Mouse (Mus musculus) hematopoietic stem cell, adult 5-6 weeks (primary cell): ENCODE measurements around the gene Ap5b1. TPM values are rescaled to one million over a fixed set of nuclear protein-coding genes. Genes with fewer than 3 reads are reported as not detected.

Source experiments
- ATAC-seq, 2 experiments: fragments of 125-278 bp in 1 of 2; replicated peaks in 1 of 2; 2 replicates each; pipeline ENCODE4 v1.8.0; 2016 to 2017; ENCODE audit warnings: inconsistent platforms in 2 of 2, mild to moderate bottlenecking in 2 of 2, moderate number of reproducible peaks in 2 of 2, low read depth in 1 of 2, moderate TSS enrichment in 1 of 2; ENCODE audit not compliant: low FRiP score in 2 of 2, poor library complexity in 2 of 2, severe bottlenecking in 2 of 2, insufficient read depth in 1 of 2, low TSS enrichment in 1 of 2
- total RNA-seq: library from RNA; stranded (forward); fragments of 172-1452, 232-1000 nt; gene quantifications from 2 replicates; pipeline ENCODE4 v1.2.3, GENCODE M21; 2017

Gene Ap5b1
- total RNA-seq, 1 experiment from 2014 or later, result 6.5 TPM

DNA sequence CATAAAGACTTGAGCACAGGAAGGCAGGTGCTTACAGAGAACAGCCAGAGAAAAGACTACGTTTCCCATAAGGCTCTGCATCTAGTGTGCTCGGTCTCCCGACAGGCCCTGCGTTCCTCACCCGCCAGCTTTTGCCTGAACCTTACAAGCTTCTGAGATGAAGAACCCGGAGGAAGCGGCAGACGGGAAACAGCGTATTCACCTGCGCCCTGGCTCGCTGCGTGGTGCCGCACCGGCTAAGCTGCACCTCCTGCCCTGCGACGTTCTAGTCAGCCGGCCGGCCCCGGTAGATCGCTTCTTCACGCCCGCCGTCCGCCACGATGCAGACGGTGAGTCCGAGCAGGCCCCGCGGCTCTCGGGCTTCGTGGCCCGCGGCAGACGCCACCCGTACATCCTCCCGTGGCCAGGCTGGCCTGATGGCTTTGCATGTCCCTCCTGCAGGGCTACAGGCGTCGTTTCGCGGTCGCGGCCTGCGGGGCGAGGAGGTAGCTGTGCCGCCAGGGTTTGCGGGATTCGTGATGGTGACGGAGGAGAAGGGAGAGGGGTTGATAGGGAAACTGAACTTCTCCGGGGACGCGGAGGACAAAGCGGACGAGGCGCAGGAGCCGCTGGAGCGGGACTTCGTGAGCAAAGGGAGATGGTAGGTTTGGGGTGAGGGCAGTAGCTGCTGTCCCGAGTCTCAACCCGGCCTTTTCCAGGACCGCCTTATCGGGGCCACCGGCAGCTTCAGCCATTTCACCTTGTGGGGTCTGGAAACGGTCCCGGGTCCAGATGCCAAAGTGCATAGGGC, 34.1 kb downstream of the Ap5b1 start, which contains the start of gene Rnaseh2c:
Gene Rnaseh2c (plus strand): TSS at position 122 of the 790 bp plus-strand sequence.
- peak; percentile 80 to 88 for ATAC-seq

DNA sequence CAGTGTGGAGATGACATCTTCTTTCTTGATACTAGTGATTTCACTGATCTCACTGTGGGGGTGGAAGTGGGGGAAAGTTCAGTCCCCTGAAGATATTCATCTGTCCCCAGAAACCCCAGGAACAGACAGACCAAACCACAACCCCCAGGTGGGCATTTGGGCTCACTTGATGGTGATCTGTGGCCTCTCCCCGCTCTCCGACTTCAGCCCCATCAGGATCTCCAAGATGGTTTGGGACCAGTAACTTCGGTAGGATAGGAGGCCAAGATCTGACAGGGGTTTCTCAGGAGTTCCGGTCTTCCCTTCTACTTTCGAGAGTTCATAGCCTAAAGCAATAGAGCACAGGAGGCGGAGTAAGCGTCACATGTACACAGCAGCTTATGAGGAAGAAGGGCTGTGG, 35.8 kb downstream of the Ap5b1 start:
- no peak for ATAC-seq

DNA sequence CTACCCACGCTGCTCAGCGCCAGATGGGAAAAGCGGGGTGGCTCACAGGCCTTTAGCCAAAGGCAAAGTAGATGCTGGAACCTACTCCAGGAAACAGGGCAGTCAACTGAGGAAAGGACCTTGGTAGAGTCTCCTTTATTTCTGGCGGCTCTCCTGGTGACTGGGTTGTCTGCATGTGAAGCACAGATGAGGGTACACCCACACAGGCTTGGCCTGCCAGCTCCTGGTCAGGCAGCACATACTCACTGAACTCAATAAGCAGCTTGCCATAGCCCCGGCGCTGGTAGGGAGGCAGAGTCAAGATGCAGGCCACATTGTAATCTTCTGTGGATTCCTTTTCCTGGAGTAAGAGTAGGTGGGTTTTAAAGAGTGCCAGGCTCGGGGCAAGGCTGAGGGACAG, 37.3 kb downstream of the Ap5b1 start:
- no peak for ATAC-seq

DNA sequence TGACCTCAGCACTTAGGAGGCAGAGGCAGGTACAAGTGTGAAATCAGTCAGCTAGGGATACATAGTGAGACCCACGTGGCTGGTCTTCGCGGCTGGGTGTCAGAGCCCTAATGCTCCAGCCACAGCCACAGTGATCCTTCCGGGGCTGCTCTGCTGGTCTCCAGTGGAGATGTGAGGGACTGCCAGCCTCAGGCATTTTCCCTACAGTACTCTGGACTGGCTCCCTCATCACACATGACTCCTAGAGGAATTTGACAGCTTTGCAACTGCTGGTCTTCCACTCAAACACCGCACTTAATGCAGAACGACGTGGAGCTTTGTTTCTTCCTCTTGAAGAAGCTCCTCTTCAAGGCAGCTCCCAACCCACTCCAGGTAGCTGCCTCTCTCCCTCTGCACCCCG, 38.4 kb downstream of the Ap5b1 start:
- ATAC-seq, result no peak

DNA sequence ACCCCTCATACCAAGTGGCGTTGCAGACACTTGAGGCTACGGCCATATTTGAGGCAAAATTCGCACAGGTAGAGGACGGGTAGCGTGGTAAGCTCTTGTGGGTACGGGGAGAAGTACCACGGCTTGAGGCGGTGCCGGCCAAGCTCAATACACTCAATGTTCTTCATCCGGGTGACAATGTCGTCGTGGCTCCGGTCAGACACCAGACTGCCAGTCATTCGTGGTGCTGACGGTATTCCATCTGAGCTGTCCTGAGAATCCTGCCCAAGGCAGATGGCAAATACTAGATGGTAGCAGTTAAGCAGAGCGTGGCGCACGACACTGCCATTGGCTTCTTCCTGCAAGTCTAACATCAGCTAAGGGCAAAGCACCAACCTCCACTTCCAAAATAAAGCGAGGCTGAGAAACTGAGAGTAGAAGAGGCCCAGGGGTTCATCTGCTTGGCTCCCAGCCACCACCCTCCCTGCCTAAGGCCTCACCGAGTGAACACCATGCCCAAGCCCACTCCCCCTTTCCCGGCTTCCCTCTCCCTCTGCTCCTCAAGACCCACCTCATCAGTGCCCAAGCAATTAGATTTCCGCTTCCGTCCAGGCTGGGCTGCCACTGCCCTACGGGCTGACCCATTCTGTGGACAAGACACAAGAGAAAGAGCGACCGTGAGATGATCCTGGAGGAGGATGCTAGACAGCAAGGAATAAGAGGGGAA, 40.0 kb downstream of the Ap5b1 start:
- ATAC-seq, result no peak

DNA sequence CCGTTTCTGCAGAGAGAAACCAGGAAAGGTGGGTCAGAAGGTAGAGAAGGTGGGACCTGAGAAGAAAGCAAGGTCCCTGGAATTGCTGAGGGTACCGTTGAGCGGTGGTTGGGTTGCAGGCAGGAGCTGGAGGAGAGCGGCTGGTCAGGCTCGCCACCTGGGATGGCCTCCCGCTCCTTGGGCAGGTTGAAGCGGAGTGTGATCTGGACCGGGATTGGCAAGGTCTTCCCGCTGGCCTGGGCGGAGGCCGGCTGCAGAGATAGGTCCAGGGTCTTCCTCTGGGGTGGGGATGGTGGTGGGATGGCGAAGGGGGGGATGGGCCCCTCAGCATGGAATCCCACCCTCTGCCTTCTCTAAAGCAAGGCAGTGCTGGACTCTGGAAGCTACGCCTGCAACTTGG, 40.9 kb downstream of the Ap5b1 start:
- no peak for ATAC-seq

DNA sequence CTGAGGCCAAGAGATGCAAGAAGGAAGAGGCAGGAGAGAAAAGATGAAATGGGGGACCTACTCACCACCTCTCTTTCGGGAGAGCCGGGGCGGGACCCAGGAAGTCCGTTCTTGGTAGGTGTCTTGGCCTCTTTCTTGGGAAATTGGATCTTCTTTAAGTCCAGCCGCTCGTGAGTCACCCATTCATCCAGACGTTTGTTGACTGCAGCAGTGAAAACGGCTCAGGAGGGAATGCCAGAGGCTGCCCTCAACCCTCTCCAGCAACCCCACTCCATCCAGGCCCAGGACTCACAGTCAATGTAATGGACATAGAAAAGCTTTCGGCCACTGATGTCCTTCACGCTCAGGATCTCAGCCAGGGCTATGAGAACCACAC, 41.3 kb downstream of the Ap5b1 start:
- ATAC-seq, result no peak

DNA sequence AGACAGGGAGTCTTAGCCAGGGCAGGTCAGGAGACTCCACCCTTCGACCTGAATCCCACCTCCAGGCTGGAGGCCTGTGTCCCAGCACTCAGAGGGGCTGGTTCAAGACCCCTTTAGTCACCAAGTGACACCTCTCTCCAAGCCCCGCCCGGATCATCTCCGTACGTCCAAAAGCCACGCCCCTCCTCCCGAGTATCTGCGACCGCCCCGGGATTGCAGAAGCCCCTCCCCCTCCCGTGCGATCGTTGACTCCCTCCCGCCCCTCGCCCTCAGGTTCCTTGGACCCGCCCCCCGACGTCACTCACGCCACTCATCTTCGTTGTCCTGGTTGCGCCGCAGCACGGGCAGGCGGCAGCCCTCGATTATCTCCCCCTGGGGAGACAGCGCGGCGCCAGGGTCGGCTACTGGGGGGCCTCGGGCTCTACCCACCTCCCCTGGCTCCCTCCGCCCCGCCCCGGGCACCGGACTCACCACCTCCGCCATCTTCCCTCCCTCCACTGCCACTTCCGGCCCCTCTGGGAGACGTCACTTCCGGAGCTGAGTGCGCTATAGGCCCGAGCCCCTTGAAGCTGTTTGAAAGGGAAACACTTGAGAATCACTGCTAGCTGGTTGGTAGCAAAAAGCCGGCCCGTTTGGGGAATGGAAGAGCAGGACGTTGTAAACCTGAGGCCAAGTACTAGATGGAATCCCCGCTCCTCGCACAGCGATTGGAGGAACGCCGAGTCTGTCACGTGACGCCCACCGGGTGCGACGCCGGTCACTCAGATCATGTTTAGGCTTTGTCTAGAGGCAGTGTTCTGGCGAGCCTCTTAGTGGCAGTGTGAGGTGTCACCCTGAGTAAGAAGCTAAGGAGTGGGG, 42.0 kb downstream of the Ap5b1 start, which contains the start of gene Kat5:
Gene Kat5 (minus strand): TSS at position 691 of the 858 bp plus-strand sequence.
- ATAC-seq, result peak; percentile 78 to 85

DNA sequence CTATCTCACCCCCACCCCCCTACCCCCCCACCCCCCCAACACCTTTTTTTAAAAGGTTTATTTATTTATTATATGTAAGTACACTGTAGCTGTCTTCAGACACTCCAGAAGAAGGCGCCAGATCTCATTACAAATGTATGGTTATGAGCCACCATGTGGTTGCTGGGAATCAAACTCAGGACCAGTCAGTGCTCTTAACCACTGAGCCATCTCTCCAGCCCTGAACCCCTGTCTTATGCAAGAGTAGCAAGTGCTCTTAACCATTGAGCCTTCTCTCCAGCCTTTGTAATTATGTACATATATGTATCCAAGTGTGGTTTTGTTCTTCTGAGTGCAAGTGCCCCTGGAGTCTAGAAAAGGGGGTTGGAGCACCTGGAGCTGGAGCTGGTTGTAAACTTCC, 44.1 kb downstream of the Ap5b1 start:
- no peak for ATAC-seq

DNA sequence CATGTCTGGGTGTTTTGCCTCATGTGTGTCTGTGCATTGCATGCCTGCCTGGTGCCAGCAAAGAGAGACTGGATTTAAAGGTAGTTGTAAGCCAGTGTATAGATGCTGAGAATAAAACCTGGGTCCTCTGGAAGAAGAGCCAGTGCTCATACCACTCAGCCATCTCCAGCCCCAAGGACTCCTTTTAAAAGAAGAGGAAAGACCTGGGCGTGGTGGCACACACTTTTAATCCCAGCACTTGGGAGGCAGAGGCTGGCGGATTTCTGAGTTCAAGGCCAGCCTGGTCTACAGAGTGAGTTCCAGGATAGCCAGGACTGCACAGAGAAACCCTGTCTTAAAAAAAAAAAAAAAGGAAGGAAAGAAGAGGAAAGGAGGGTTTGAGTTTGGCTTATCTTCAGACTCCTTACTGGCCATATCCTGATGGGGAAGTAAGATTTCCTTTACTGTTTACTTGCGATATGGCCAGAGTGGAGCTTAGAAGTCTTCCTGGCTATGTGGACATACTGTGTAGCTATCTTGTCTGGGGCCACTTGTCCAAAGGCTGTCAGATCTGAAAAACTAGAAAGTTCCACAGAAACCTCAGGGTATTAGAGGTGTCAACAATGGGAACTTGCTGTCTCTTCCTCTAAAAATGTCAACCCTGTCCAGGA, 45.1 kb downstream of the Ap5b1 start:
- 0 out of 4 replicates have a peak, but pooled peaks of 1 of the 2 experiments have one; percentile 9 for ATAC-seq

DNA sequence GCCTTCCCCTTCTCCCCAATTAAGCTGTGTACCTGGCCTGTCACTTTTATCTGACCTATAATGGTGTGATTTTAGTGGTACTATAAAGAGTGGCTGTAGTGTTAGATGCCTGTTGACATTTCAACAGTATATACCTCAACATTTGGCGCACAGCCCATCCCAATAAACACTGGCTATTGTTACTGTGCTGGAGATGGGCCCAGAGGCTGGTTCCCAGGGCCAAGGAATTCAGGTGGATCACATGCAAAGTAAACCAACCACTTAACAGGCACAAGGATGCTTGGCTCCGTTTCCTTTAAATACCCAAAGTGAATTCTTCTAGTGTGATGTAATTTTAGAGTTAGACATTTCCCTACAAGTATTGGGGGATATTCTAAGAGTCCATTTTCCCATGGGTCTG, 47.1 kb downstream of the Ap5b1 start:
- no peak for ATAC-seq

DNA sequence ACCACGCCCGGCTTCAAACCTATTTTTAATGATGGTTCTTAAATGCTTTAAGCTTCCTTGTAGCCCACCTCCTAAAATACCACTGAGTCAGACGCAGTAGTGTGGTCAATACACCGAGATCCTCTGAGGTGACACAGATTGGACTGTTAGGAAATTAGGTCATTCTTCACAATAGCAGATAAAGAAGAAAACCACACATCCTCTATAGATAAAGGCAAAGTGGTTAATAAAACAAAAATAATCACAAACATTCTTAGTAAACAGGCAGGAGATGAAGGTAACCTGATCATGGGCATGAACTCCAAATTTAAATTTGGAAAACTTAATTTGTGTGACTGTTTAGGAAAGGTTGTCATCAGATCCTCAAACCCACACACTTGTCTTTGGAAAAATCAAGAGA, 52.2 kb downstream of the Ap5b1 start:
- ATAC-seq, result no peak

Other genes starting within 250 kb of the Ap5b1 start
- gene Catsper1, start 232.3 kb upstream of the Ap5b1 start, total RNA-seq, result not detected in 2 replicates
- gene Cst6, start 218.5 kb upstream of the Ap5b1 start, total RNA-seq, result 0.45 TPM in 1 of 2 replicates, not detected in the other
- gene Eif1ad, start 201.3 kb upstream of the Ap5b1 start, total RNA-seq, result 38.1 and 49.7 TPM in 2 replicates
- 43.0 and 51.5 TPM in 2 replicates for gene Banf1, start 200.9 kb upstream of the Ap5b1 start, total RNA-seq
- 75.2 and 88.4 TPM in 2 replicates for gene Sart1, start 179.3 kb upstream of the Ap5b1 start, total RNA-seq
- 0.30 TPM in 1 of 2 replicates, not detected in the other for gene Tsga10ip, start 165.5 kb upstream of the Ap5b1 start, total RNA-seq
- gene Drap1, start 143.0 kb upstream of the Ap5b1 start, total RNA-seq, result 107 and 122 TPM in 2 replicates
- 14.3 and 15.6 TPM in 2 replicates for gene AI837181, start 142.9 kb upstream of the Ap5b1 start, total RNA-seq
- gene Fosl1, start 120.5 kb upstream of the Ap5b1 start, total RNA-seq, result 1.3 and 4.2 TPM in 2 replicates
- gene Ccdc85b, start 110.1 kb upstream of the Ap5b1 start, total RNA-seq, result 2.3 and 4.1 TPM in 2 replicates
- 128 and 159 TPM in 2 replicates for gene Fibp, start 107.4 kb upstream of the Ap5b1 start, total RNA-seq
- 8.1 and 20.7 TPM in 2 replicates for gene Ctsw, start 99.5 kb upstream of the Ap5b1 start, total RNA-seq
- 1.2 TPM in 1 of 2 replicates, not detected in the other for gene Efemp2, start 94.1 kb upstream of the Ap5b1 start, total RNA-seq
- gene Mus81, start 79.6 kb upstream of the Ap5b1 start, total RNA-seq, result 7.9 and 12.0 TPM in 2 replicates
- 878 and 953 TPM in 2 replicates for gene Cfl1, start 77.6 kb upstream of the Ap5b1 start, total RNA-seq
- 0.69 and 2.8 TPM in 2 replicates for gene 1700020D05Rik, start 64.2 kb upstream of the Ap5b1 start, total RNA-seq
- 3.2 and 4.4 TPM in 2 replicates for gene Snx32, start 57.5 kb upstream of the Ap5b1 start, total RNA-seq
- not detected in 2 replicates for gene Ovol1, start 7.4 kb upstream of the Ap5b1 start, total RNA-seq
- 47.9 and 73.0 TPM in 2 replicates for gene Rnaseh2c, start 33.8 kb downstream of the Ap5b1 start, total RNA-seq
- gene Kat5, start 42.2 kb downstream of the Ap5b1 start, total RNA-seq, result 67.9 and 88.5 TPM in 2 replicates
- gene Rela, start 69.5 kb downstream of the Ap5b1 start, total RNA-seq, result 44.7 and 74.6 TPM in 2 replicates
- gene Sipa1, start 95.7 kb downstream of the Ap5b1 start, total RNA-seq, result 33.0 and 33.8 TPM in 2 replicates
- gene Map3k11, start 120.7 kb downstream of the Ap5b1 start, total RNA-seq, result 23.9 and 34.3 TPM in 2 replicates
- gene Pcnx3, start 120.9 kb downstream of the Ap5b1 start, total RNA-seq, result 21.0 and 21.2 TPM in 2 replicates
- gene Kcnk7, start 136.3 kb downstream of the Ap5b1 start, total RNA-seq, result 0.75 TPM in 1 of 2 replicates, not detected in the other
- gene Ehbp1l1, start 158.3 kb downstream of the Ap5b1 start, total RNA-seq, result 29.5 and 51.2 TPM in 2 replicates
- 22.8 and 27.0 TPM in 2 replicates for gene Fam89b, start 161.6 kb downstream of the Ap5b1 start, total RNA-seq
- gene Ltbp3, start 172.9 kb downstream of the Ap5b1 start, total RNA-seq, result 23.5 and 46.0 TPM in 2 replicates
- gene Scyl1, start 203.4 kb downstream of the Ap5b1 start, total RNA-seq, result 22.5 and 30.9 TPM in 2 replicates